Mouse (Mus musculus): Measurements from ENCODE around the gene Oxa1l. TPM values are rescaled to one million over a fixed set of nuclear protein-coding genes. Genes with fewer than 3 reads are reported as not detected.

Gene Oxa1l
- polyA plus RNA-seq (2012; ENCODE audit: insufficient read depth, insufficient read length, low replicate concordance, missing spikeins) = not detected in 2 replicates

- H3K4me3 ChIP-seq (ENCODE audit: insufficient read depth, low read depth, low read length) = peak within 1 kb of the TSS; percentile 87
- H3K27ac ChIP-seq (ENCODE audit: insufficient read depth, low read depth, low read length) = peak within 1 kb of the TSS; percentile 85
- TF ChIP-seq POLR2A (IDR thresholded peaks at IDR 0.05; ENCODE audit: insufficient read depth, low read depth, low read length) (peak; percentile 74), CTCF (IDR thresholded peaks at IDR 0.05; ENCODE audit: insufficient read depth, low read depth, low read length) (no peak)
- WGBS = under 1% methylated on average over 48 of the region's 48 CpGs
- peaks cover 7% of the 10 kb centered on the region for H3K4me1 ChIP-seq (ENCODE audit: control insufficient read depth, insufficient read depth, low read length)
Measured at GRCm38 (mm10) chr14:54360577-54361340, at the start of gene Oxa1l. TSS of gene Oxa1l (plus strand) at chr14:54360834.

DNA sequence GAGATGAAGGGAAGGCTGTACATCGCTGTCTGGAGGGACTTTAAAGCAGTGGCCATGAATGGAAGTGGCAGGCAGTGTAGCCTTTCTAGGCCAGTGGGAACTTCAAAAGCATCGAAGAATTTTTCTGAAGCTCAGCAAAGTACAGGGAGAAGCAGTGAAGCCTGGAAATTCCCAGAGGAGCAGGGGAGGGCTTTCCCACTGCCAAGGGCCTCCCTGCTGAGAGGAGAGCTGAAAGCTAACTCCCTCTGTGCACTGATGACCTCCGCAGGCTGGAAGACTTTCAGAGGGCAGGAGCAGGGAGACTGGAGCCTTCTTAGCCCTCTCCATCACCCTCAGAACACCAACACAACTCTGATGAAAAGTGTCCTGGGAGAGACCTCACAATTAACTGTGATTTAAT lies 48.9 kb upstream of the Oxa1l start:
- H3K4me3 ChIP-seq (ENCODE audit: insufficient read depth, low read depth, low read length) = no peak overlapping the region
- no peak for TF ChIP-seq POLR2A (IDR thresholded peaks at IDR 0.05; ENCODE audit: insufficient read depth, low read depth, low read length)
- no peak for TF ChIP-seq CTCF (IDR thresholded peaks at IDR 0.05; ENCODE audit: insufficient read depth, low read depth, low read length)
- H3K4me1 ChIP-seq (ENCODE audit: control insufficient read depth, insufficient read depth, low read length) = no peaks in the 10 kb centered on the region
- H3K27ac ChIP-seq (ENCODE audit: insufficient read depth, low read depth, low read length) = no peak overlapping the region
- WGBS = 21% methylated on average over 3 of the region's 3 CpGs

- no peak overlapping the region for H3K27ac ChIP-seq (ENCODE audit: insufficient read depth, low read depth, low read length)
- H3K4me1 ChIP-seq (ENCODE audit: control insufficient read depth, insufficient read depth, low read length) = no peaks in the 10 kb centered on the region
- no peak for TF ChIP-seq CTCF (IDR thresholded peaks at IDR 0.05; ENCODE audit: insufficient read depth, low read depth, low read length)
- TF ChIP-seq POLR2A (IDR thresholded peaks at IDR 0.05; ENCODE audit: insufficient read depth, low read depth, low read length) = no peak
- H3K4me3 ChIP-seq (ENCODE audit: insufficient read depth, low read depth, low read length) = no peak overlapping the region
- 65% methylated on average over 18 of the region's 18 CpGs for WGBS
Measured at GRCm38 (mm10) chr14:54321556-54322376, 38.9 kb upstream of the Oxa1l start.

DNA sequence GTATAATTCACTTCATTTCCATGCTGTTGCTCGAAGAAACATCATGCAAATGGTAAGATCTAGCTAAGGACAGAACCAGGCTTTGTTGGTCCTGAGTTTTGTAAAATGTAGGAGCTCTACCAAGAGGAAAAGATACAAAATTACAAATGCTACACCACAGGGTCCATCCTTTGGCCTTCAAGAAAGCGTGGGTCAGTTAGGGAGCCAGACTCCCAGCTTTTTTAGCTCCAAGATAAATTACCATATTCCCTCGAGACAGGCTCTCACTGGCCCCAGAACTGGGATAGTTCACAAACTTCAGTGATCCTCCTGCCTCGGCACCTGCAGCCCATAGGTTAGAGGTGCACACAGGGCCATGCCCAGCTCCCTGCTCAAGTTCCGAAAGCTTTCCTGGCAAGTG lies 36.1 kb upstream of the Oxa1l start:
- no peak for TF ChIP-seq CTCF (IDR thresholded peaks at IDR 0.05; ENCODE audit: insufficient read depth, low read depth, low read length)
- no peak for TF ChIP-seq POLR2A (IDR thresholded peaks at IDR 0.05; ENCODE audit: insufficient read depth, low read depth, low read length)
- Histone ChIP-seq H3K4me1 (ENCODE audit: control insufficient read depth, insufficient read depth, low read length) (no peaks in the 10 kb centered on the region), H3K27ac (ENCODE audit: insufficient read depth, low read depth, low read length) (no peak overlapping the region), H3K4me3 (ENCODE audit: insufficient read depth, low read depth, low read length) (no peak overlapping the region)
- WGBS = 89% methylated on average over 5 of the region's 5 CpGs

- WGBS = 91% methylated on average over 2 of the region's 2 CpGs
- Histone ChIP-seq H3K4me1 (ENCODE audit: control insufficient read depth, insufficient read depth, low read length) (peaks cover 7% of the 10 kb centered on the region), H3K4me3 (ENCODE audit: insufficient read depth, low read depth, low read length) (no peak overlapping the region), H3K27ac (ENCODE audit: insufficient read depth, low read depth, low read length) (no peak overlapping the region)
- TF ChIP-seq CTCF (IDR thresholded peaks at IDR 0.05; ENCODE audit: insufficient read depth, low read depth, low read length) (no peak), POLR2A (IDR thresholded peaks at IDR 0.05; ENCODE audit: insufficient read depth, low read depth, low read length) (no peak)
Measured at GRCm38 (mm10) chr14:54328548-54328947, 32.1 kb upstream of the Oxa1l start.

DNA sequence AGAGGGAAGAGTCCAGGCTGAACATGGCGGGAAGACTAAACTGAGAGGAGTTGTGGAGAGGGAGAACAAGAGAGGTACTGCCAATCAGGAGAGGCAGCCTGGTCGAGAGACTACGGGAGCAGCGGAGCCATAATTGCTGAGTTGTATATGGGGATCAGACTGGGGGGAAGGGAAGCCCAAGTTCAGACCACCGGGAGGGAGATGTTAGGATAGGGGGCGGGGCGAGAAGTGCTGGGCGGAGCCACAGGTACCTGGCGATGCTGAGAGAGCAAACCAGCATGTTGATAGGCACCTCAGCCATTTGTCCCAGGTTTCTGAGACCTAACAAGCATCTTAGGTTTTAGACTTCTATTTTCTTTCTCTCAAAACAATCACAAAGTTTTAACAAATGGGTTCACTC lies 31.4 kb upstream of the Oxa1l start:
- Histone ChIP-seq H3K4me1 (ENCODE audit: control insufficient read depth, insufficient read depth, low read length) (peaks cover 7% of the 10 kb centered on the region), H3K4me3 (ENCODE audit: insufficient read depth, low read depth, low read length) (no peak overlapping the region), H3K27ac (ENCODE audit: insufficient read depth, low read depth, low read length) (no peak overlapping the region)
- no peak for TF ChIP-seq CTCF (IDR thresholded peaks at IDR 0.05; ENCODE audit: insufficient read depth, low read depth, low read length)
- TF ChIP-seq POLR2A (IDR thresholded peaks at IDR 0.05; ENCODE audit: insufficient read depth, low read depth, low read length) = no peak
- WGBS = 69% methylated on average over 9 of the region's 9 CpGs

GRCm38 (mm10) chr14:54331178-54331577 lies 29.5 kb upstream of the Oxa1l start:
- no peak overlapping the region for H3K4me3 ChIP-seq (ENCODE audit: insufficient read depth, low read depth, low read length)
- TF ChIP-seq POLR2A (IDR thresholded peaks at IDR 0.05; ENCODE audit: insufficient read depth, low read depth, low read length) = no peak
- no peak for TF ChIP-seq CTCF (IDR thresholded peaks at IDR 0.05; ENCODE audit: insufficient read depth, low read depth, low read length)
- peaks cover 7% of the 10 kb centered on the region for H3K4me1 ChIP-seq (ENCODE audit: control insufficient read depth, insufficient read depth, low read length)
- no peak overlapping the region for H3K27ac ChIP-seq (ENCODE audit: insufficient read depth, low read depth, low read length)
- WGBS = 93% methylated on average over 1 of the region's 1 CpGs

GRCm38 (mm10) chr14:54332176-54333074 lies 28.2 kb upstream of the Oxa1l start:
- 45% methylated on average over 5 of the region's 5 CpGs for WGBS
- H3K4me1 ChIP-seq (ENCODE audit: control insufficient read depth, insufficient read depth, low read length) = peaks cover 7% of the 10 kb centered on the region
- TF ChIP-seq CTCF (IDR thresholded peaks at IDR 0.05; ENCODE audit: insufficient read depth, low read depth, low read length) = no peak
- no peak for TF ChIP-seq POLR2A (IDR thresholded peaks at IDR 0.05; ENCODE audit: insufficient read depth, low read depth, low read length)
- 0 out of 2 replicates have a peak overlapping the region, but pooled peaks have one; percentile 9 for H3K27ac ChIP-seq (ENCODE audit: insufficient read depth, low read depth, low read length)
- no peak overlapping the region for H3K4me3 ChIP-seq (ENCODE audit: insufficient read depth, low read depth, low read length)

All from olfactory bulb, adult 2 months (tissue).